Mouse (Mus musculus) E14TG2a.4 (cell line): ENCODE measurements around the gene Snx20.

Experiments used
- CTCF ChIP-seq: conservative IDR thresholded peaks from 2 replicates; pipeline ENCODE4 v1.5.1; 2014; ENCODE audit warnings: low read length
- POU5F1 ChIP-seq: IDR thresholded peaks from 2 replicates; pipeline ENCODE4 v1.6.1; 2014; ENCODE audit warnings: low read length, borderline replicate concordance

GRCm38 (mm10) chr8:88579668-88580330 is 56.1 kb downstream of the Snx20 start:
- TF ChIP-seq CTCF (no peak), POU5F1 (no peak)
